Mouse (Mus musculus): ENCODE data around the gene Pnpla3.
A peak's percentile ranks its signal among the peaks of the same experiment; 100 is the strongest.

Pnpla3 gene

DNA sequence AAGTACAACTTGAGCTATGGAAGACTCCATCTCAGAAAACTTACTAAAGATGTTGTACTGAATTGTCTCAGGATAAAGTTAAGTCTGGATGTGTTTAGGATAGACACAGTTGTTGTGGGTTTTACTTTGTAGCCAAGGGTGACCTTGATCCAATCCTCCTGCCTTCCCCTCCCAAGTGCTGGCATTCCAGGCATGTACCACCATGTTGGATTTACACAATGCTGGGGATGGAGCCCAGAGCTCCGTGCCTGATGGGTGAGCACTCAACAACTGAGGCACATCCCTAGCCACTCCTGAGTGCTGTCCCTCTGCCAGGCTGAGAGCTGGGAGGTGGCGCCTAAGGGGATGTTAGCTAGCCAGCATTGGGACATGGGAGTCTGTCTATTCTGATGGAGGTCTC, 47.6 kb downstream of the Pnpla3 start:
- no peak for DNase-seq (ENCODE audit: inconsistent age in 2 of 2, low spot score in 1 of 2)

DNA sequence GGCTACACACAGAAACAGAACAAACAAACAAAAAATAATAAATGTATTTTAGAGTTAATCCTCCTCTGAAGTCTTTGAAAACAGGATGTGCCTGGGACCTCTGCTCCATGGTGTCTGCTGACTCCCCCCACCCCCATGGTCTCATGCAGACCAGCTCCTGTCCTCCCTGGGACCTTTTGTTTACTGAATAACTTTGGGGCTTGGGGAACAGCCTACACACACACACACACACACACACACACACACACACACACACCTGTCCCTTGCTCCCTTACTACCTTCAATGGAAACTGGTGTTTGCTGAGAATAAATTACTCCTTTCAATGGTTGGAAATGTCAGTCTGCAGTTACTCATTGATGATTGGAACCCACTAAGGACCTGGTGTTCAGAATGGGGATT, 48.4 kb downstream of the Pnpla3 start:
- no peak for DNase-seq (ENCODE audit: inconsistent age in 2 of 2, low spot score in 1 of 2)

DNA sequence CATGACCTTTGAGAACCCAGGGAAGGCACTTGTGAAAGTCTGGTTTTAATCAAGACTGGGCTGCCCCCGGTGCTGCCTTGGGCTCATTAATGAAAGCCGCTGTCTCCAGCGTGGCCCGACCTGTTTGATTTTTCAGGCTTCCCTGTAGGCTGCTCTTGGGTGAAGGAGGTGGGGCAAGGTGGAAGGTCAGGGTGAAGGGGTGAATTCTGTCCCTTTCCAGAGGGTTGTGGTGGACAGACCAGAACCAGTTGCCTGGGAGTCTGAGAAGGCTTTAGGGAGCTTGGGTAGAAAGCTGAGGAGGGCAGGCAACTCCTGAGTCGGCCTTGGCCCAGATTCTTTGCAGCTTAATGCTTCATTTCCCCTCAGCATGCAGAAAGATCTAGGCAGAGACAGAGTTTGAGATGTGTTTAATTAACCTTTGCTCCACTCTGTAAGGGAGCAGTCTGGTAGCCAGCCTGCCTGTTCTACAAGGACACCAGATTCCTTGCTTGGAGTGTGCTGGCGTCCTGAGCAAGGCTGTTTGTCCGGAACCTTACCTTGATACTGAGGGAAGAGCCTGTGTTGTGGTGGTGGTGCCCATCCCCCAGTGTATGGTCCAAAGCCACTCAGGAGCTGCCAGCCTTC, 48.9 kb downstream of the Pnpla3 start:
- DNase-seq (ENCODE audit: inconsistent age in 2 of 2, low spot score in 1 of 2): peak; percentile 69 to 86

DNA sequence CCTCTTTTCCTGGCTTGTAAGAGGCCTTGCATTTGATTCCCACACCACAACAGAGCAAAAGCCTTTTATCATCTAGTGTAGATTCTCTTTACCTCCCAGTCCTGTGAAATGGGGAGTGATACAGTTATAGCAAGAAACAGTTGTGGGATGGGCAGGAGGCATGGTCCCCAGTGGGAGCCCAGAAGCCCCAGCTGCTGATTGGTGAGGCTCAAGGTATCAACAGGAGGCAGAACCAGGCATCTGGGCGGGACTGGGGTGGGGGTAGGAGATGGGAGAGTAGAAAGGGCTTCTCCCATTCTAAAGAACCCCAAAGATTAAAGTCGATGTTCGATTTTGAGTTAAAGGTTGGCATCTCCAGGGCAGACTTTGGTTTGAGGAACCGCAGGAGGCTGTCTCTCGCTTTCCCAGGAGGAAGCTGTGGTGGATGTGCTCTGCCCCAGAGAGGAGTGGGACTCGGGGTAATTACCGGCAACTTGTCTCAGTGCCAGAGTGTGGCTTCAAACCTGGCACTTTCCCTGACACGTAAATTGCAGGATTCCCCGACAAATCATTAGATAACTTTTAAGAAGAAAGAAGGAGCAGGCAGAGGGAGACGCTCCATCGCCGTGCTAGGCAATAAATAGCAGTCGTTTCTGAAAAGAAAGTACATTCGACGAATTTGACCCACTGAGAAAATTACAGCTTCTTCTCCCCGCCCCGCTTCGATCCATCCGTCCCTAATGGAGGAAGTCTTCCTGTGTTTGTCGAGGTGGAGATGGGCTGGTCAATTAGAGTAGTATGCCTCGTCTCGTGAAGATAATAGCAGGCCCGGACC, 50.5 kb downstream of the Pnpla3 start:
- DNase-seq (ENCODE audit: inconsistent age in 2 of 2, low spot score in 1 of 2): peak in 1 of 2 experiments; percentile 54

DNA sequence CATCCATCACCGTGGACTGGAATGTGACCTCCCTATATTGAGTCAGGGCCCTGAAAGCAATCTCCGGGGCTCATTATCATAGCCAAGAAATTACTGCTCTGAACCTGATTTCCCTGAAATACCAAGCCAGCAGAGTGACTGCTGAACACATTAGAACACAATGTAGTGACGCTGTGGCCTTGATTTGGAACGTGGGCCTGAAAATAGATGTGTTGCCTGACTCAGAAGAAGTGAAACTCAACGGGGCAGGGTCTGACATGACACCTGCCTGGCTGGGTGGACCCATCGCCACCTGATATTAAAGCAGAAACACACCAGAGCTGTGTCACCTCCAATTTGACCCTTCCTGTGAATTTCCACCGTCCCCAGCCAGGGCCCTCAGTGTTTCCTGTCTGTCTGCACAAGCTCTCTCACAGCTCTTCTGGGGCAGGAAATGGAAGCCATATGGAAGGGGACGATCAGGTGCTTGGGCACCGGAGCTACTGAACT, 51.2 kb downstream of the Pnpla3 start:
- peak in 1 of 2 experiments; percentile 78 for DNase-seq (ENCODE audit: inconsistent age in 2 of 2, low spot score in 1 of 2)

DNA sequence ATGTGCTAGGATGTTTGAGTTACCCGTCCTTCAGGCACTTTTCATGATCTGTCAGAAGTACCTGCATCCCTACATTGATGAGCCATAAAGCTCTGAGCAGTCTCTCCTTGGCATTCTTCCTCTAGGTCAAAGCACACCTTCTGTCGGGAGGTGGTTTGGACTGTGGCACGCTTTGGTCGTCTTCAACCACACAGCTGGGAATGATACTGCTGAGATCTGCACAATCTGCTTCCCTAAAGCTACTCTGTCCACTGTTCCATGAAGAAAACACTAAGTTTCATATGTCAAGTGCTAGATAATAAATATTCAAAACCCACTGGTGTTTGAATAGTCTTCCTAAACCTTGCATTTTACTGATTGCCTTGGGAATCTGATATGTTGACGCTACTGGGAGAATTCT, 53.9 kb downstream of the Pnpla3 start:
- no peak for DNase-seq (ENCODE audit: inconsistent age in 2 of 2, low spot score in 1 of 2)

DNA sequence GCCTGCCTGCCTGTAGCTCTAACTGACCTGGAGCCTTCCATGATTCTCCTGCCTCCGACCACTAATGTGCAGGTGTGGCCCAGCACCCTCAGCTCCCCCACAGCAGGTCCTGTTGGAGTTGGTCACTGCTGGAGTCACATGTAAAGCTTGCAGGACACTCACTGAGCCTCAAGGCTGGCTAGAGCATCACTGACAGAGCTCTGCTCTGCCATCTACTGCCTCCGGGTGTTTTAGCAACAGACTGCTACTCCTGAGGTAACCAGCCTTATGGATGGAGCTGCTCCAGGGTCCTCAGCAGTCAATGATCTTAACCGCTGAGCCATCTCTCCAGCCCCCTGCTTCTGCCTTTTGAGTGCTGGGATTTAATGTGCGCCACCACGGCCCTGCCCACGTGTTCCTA, 55.8 kb downstream of the Pnpla3 start:
- DNase-seq (ENCODE audit: inconsistent age in 2 of 2, low spot score in 1 of 2): peak in 1 of 2 experiments; percentile 67

DNA sequence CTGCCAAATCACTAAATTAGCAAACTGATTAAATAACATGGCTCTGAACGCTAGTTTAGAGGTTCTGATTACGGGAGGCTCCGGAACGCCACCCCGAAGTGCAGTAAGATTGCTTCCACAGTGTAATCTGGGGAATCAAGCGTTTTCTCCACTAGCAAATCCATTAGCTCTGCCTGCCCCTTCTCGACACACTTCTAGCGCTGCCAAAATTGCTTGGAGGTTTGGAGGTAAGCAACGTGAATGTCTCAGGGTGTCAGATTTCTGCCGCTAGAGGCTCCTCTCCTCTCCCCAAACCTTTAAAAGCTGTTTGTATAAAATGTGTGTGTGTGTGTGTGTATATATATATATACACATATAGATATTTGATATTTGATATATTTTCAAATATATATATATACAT, 57.1 kb downstream of the Pnpla3 start:
- DNase-seq (ENCODE audit: inconsistent age in 2 of 2, low spot score in 1 of 2): no peak

DNA sequence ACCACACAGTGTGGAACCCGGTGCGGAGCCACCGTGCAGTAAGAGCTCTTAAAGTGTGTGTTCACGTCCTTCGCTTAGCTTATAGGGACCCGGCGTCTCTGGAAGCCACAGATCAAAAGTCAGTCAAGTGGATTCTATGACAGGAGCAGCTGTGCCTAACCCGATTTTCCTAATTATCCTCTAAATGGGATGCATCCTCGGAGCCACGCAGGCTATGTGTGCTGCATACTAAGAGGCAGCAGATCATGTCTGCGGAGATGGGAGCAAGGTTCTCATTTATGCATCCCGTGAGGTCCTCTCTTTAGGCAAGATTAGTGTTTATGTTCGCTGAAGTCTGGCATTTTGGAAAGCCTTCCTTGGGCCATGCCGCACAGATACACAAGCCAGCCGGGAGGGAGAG, 59.3 kb downstream of the Pnpla3 start:
- DNase-seq (ENCODE audit: inconsistent age in 2 of 2, low spot score in 1 of 2): no peak

DNA sequence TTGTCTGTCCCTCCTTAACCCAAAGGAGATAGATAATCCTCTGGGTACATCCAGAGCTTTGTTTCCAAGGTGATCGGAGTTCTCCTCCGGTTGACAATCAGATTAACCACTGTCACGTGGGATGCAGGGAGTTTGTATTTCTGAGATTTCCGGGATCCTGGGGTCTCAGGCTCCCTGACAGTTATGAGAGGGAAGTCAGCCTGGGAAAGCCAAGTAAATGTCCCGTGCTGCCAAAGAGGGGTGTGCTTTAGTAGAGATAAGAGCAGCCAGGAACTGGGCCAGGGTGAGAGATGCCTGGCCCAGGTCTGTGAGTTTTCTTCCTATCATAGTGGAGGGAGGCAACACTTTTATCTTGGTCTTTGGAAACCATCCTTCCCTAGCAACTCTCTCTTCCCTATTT, 63.0 kb downstream of the Pnpla3 start:
- no peak for DNase-seq (ENCODE audit: inconsistent age in 2 of 2, low spot score in 1 of 2)

DNA sequence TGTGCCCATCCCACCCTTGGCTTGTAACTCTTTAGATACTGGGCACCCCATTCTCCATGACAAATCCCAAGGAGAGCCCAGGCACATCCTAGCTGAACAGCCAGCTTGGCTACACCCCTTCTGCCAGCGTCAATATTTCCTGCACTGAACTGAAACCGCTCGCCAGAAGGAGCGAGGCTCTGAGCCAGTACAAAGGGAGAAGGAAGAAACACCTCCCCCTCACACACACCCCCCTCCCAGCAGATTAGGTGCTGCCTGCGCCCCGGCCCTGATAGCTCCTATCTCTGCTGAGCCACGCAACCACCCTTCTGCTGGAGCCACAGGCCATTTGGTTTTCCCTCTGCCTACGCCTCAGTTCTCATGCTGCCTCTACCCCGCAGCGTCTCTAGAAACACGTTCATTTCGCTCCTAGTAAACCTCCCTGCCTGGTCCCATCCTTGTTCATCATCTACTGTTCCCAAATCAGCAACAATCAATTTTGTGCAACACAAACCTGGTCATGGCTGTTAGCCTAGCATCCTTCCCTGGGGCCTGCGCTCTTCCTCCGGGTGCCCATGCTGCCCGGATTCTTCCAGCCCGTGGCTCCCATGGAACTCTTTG, 63.6 kb downstream of the Pnpla3 start:
- DNase-seq (ENCODE audit: inconsistent age in 2 of 2, low spot score in 1 of 2): peak in 1 of 2 experiments; percentile 71

DNA sequence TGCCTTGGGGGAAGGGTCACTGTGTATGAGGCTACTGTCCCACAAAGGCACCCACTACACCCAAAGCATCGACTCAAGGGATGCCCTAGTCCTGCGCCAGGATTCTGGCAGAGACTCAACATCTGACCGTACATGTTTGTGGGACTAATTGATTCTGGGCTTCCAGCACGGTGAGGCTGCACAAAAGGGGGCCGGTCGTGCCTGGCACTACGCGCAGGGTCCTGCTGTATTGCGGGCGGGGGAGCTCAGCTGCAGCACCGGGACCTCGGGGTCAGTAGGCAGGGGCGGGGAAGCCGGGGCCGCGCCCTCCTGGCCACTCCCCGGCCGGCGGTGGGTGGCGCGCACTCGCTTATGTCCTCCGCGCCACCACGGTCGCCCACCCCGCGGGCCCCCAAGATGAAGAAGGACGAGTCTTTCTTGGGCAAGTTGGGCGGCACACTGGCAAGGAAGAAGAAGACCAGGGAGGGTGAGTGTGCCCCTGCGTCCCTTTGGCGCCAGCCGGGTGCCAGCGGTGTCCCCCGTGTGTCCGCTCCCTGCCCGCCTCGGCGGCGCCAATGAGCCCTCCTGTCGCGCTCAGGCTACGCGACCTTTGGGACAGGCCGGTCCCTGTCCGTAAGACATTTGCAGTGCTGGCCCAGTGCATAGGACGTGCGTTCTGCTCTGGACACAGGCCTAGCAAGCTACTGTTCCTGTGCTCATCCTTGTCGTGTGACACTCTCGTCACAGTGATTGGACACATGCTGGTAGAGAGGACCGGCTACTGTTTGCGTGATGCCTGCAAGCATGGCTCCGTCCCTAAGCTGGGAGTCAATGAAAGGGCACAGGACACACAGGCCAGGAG, 64.3 kb downstream of the Pnpla3 start, which contains the start of gene Parvb:
Gene Parvb, plus strand, starts transcription at position 323 of the 841 bp plus-strand sequence.
- DNase-seq (ENCODE audit: inconsistent age in 2 of 2, low spot score in 1 of 2): peak; percentile 77 to 91

DNA sequence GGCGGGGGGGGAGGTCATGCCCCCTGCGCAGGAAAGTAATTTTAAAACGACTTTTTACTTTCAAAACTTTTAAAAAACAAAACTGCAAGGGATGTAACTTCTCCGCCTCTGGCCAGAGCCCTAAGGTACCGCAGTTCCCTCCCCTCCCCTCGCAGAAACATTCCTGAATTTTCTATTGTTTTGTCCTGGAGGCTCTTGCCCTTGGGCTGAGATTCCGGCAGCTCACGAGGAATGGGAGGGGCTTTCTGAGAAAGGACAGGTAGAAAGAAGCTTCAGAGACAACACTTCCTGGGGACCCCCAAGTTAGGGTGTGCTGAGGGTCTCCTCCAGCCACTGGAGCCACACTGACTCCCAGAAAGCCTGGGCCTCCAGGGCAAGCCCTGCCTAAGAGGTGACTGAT, 65.0 kb downstream of the Pnpla3 start:
- peak in 1 of 2 experiments; percentile 44 for DNase-seq (ENCODE audit: inconsistent age in 2 of 2, low spot score in 1 of 2)

DNA sequence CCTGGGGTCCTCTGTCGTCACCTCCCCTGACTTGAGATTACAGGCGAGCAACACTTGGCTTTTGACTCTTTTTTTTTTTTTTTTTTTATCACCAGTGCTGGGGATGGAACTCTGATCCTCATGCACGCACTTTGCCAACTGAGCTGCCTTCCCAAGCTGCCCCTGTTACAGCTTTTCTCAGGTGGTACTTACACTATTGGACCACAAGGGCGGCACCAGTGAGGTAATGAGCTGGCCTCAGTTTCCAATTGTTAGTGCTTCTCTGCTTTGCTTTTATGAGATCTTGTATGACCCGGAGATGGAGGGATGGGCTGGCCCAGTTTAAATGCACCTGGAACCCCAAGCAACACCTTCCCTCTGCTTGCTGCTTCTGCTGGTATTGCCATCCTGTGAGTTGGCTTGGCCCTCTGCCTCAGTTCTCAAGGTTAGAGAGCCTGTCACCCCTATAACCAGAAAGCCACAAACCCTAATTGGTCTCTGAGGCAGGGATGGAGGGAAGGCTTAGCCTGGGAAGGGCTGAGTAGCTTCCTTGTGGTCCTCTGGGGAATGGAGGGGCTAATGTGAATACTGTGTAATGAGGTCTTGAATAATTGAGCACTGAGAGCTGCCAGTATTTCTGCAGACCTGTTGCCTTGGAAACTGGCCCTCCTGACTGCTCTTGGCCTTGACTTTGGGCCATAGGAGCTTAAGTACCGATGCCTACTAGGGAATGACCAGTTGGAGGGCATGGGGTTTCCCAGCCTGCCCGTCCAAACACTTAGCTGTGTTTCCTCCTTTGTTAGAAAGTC, 67.4 kb downstream of the Pnpla3 start:
- DNase-seq (ENCODE audit: inconsistent age in 2 of 2, low spot score in 1 of 2): peak in 1 of 2 experiments; percentile 56

DNA sequence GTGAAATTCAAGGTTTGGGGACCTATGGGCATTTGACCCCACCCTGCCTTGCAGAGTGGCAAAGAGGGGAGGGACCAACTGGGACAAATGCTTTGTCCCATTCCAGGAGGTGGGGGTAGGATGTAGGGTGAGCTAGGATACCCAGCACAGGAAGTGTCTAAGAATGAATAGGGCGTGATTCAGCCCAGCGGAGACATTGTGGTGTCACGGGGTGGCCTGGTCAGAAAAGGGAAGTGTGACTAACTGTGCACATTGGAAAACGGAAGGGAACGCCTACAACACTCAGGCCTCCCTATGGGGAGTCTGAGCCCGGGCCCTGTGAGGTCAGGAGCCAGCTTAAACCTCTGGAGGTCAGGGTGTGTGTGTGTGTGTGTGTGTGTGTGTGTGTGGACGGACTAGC, 68.0 kb downstream of the Pnpla3 start:
- DNase-seq (ENCODE audit: inconsistent age in 2 of 2, low spot score in 1 of 2): peak; percentile 70 to 81

Data from adrenal gland, adult (tissue).